Comparison of ENCODE assay signal across 8 mouse cellular contexts in genomic region chr6:124920318-124921085, GRCm38 (mm10). TPM values are rescaled to one million over a fixed set of nuclear protein-coding genes. Genes with fewer than 3 reads are reported as not detected.
DNase-seq lines count a peak whose midpoint lies in the region; ATAC-seq and TF ChIP-seq lines count a peak whose summit lies in the region.

No protein-coding gene starts in this region.

- no peak overlapping the region for H3K9ac ChIP-seq in limb, embryonic 15.5 days
- peak overlapping the region; percentile 41 for H3K9ac ChIP-seq in stomach, postnatal 0 days (ENCODE audit: low read length)

- DNase-seq in cerebellum, adult 9-10 months = peak; percentile 77
- no peak for DNase-seq in cerebellum, postnatal 36 days
- DNase-seq in testis, postnatal 14 days (ENCODE audit: low spot score) = no peak
- DNase-seq in stomach, postnatal 0 days (ENCODE audit: low spot score) = peak; percentile 12
- no peak for DNase-seq in thymus, postnatal 4 days
- no peak for DNase-seq in adrenal gland, adult 18-20 months (ENCODE audit: low spot score in 2 of 2)

- H3K4me3 ChIP-seq in testis, adult 2 months (ENCODE audit: control insufficient read depth, low read depth, low read length) = peak overlapping the region; percentile 88
- peak overlapping the region; percentile 37 for H3K4me3 ChIP-seq in limb, embryonic 15.5 days
- H3K4me3 ChIP-seq in stomach, postnatal 0 days (ENCODE audit: low read depth, low read length) = no peak overlapping the region

- TF ChIP-seq CTCF in testis, adult 2 months (IDR thresholded peaks at IDR 0.05; ENCODE audit: control insufficient read depth, insufficient read depth, insufficient replicate concordance, low read depth, low read length) = no peak
- no peak for TF ChIP-seq CTCF in stomach, postnatal 0 days (IDR thresholded peaks at IDR 0.05; ENCODE audit: low read depth)

- peaks cover 18% of the 10 kb centered on the region for H3K4me1 ChIP-seq in testis, adult 2 months (ENCODE audit: control insufficient read depth, insufficient read depth, low read length)
- peaks cover 48% of the 10 kb centered on the region for H3K4me1 ChIP-seq in limb, embryonic 15.5 days
- peaks cover 9% of the 10 kb centered on the region; the same call in 1 of the 2 replicates for H3K4me1 ChIP-seq in stomach, postnatal 0 days (replicated peaks; ENCODE audit: control insufficient read depth, insufficient read depth)

- peaks cover 5% of the 10 kb centered on the region for H3K27me3 ChIP-seq in testis, adult 2 months (ENCODE audit: control insufficient read depth, insufficient read depth, low read length)
- no peaks in the 10 kb centered on the region for H3K27me3 ChIP-seq in limb, embryonic 15.5 days
- H3K27me3 ChIP-seq in stomach, postnatal 0 days (ENCODE audit: control insufficient read depth, insufficient read depth, low read length) = no peaks in the 10 kb centered on the region

- no peak for TF ChIP-seq POLR2A in testis, adult 2 months (IDR thresholded peaks at IDR 0.05; ENCODE audit: control insufficient read depth, low read depth, low read length)

- no peaks in the 10 kb centered on the region for H3K36me3 ChIP-seq in testis, adult 2 months (ENCODE audit: control insufficient read depth, insufficient read depth, low read length)
- no peaks in the 10 kb centered on the region for H3K36me3 ChIP-seq in limb, embryonic 15.5 days
- no peaks in the 10 kb centered on the region for H3K36me3 ChIP-seq in stomach, postnatal 0 days (ENCODE audit: control insufficient read depth, insufficient read depth, low read length)

- H3K9me3 ChIP-seq in limb, embryonic 15.5 days = no peaks in the 10 kb centered on the region
- H3K9me3 ChIP-seq in stomach, postnatal 0 days (ENCODE audit: control insufficient read depth, low read length) = no peaks in the 10 kb centered on the region

- peak overlapping the region; percentile 90 for H3K4me2 ChIP-seq in limb, embryonic 15.5 days
- H3K4me2 ChIP-seq in stomach, postnatal 0 days (replicated peaks; ENCODE audit: low read depth) = peak overlapping the region; percentile 53

- no peak for ATAC-seq in limb, embryonic 15.5 days (ENCODE audit: insufficient number of reproducible peaks, low FRiP score, low TSS enrichment, low read depth)
- no peak for ATAC-seq in stomach, postnatal 0 days (ENCODE audit: low FRiP score, low TSS enrichment)

- TF ChIP-seq EP300 in stomach, postnatal 0 days (optimal IDR thresholded peaks at IDR 0.05) = no peak

- WGBS in limb, embryonic 15.5 days = 24% methylated on average over 9 of the region's 9 CpGs
- 23% methylated on average over 9 of the region's 9 CpGs for WGBS in stomach, postnatal 0 days

- H3K27ac ChIP-seq in testis, adult 2 months (ENCODE audit: control insufficient read depth, insufficient read depth, low read depth, low read length) = peak overlapping the region; percentile 97
- peak overlapping the region; percentile 100 for H3K27ac ChIP-seq in limb, embryonic 15.5 days
- H3K27ac ChIP-seq in stomach, postnatal 0 days (replicated peaks) = peak overlapping the region; percentile 95

RNA-seq across cellular contexts. Expression of gene Ptms, which starts 0.6 kb away (rescaled TPM):
- polyA plus RNA-seq in testis, adult 2 months (2012; rRNA removed) = 142 and 168 TPM in 2 replicates
- 241 and 331 TPM in 2 replicates for polyA plus RNA-seq in limb, embryonic 15.5 days (2015; fragmentation: Nextera tagmentation; extraction: Ambion mirVana)
- polyA plus RNA-seq in stomach, postnatal 0 days (2015; fragmentation: Nextera tagmentation; extraction: Ambion mirVana) = 260 and 276 TPM in 2 replicates
- total RNA-seq in adrenal gland, adult 18-20 months (2021) = 100 to 1,000 TPM; 770 to 874 TPM

RNA-seq across cellular contexts. Expression of gene Lag3, which starts 9.0 kb away (rescaled TPM):
- 0.11 and 0.12 TPM in 2 replicates for polyA plus RNA-seq in testis, adult 2 months (2012; rRNA removed)
- 2.3 TPM in 2 replicates for polyA plus RNA-seq in limb, embryonic 15.5 days (2015; fragmentation: Nextera tagmentation; extraction: Ambion mirVana)
- polyA plus RNA-seq in stomach, postnatal 0 days (2015; fragmentation: Nextera tagmentation; extraction: Ambion mirVana) = 0.93 and 1.4 TPM in 2 replicates
- total RNA-seq in adrenal gland, adult 18-20 months (2021) = 1 to 10 TPM; 1.4 to 2.6 TPM

RNA-seq across cellular contexts. Expression of gene Mlf2, which starts 10.7 kb away (rescaled TPM):
- polyA plus RNA-seq in testis, adult 2 months (2012; rRNA removed) = 75.4 and 76.5 TPM in 2 replicates
- polyA plus RNA-seq in limb, embryonic 15.5 days (2015; fragmentation: Nextera tagmentation; extraction: Ambion mirVana) = 352 and 365 TPM in 2 replicates
- polyA plus RNA-seq in stomach, postnatal 0 days (2015; fragmentation: Nextera tagmentation; extraction: Ambion mirVana) = 312 and 330 TPM in 2 replicates
- 100 to 1,000 TPM; 298 to 321 TPM for total RNA-seq in adrenal gland, adult 18-20 months (2021)

RNA-seq across cellular contexts. Expression of gene Cd4, which starts 32.5 kb away (rescaled TPM):
- 0.53 and 0.67 TPM in 2 replicates for polyA plus RNA-seq in testis, adult 2 months (2012; rRNA removed)
- 0.24 and 0.31 TPM in 2 replicates for polyA plus RNA-seq in limb, embryonic 15.5 days (2015; fragmentation: Nextera tagmentation; extraction: Ambion mirVana)
- 0.45 and 0.65 TPM in 2 replicates for polyA plus RNA-seq in stomach, postnatal 0 days (2015; fragmentation: Nextera tagmentation; extraction: Ambion mirVana)
- total RNA-seq in adrenal gland, adult 18-20 months (2021) = 1 to 10 TPM in 1 of 2 experiments, under 1 TPM in 1; 0.36 to 1.8 TPM

RNA-seq across cellular contexts. Expression of gene Cops7a, which starts 44.8 kb away (rescaled TPM):
- 387 and 413 TPM in 2 replicates for polyA plus RNA-seq in testis, adult 2 months (2012; rRNA removed)
- 146 and 160 TPM in 2 replicates for polyA plus RNA-seq in limb, embryonic 15.5 days (2015; fragmentation: Nextera tagmentation; extraction: Ambion mirVana)
- polyA plus RNA-seq in stomach, postnatal 0 days (2015; fragmentation: Nextera tagmentation; extraction: Ambion mirVana) = 114 and 121 TPM in 2 replicates
- total RNA-seq in adrenal gland, adult 18-20 months (2021) = 100 to 1,000 TPM; 112 to 141 TPM

Comparison
In these comparisons a context has a peak if more than half of its experiments do, and no peak if none do; other contexts are left out.
1. DNase-seq: peak in cerebellum, adult 9-10 months (single experiment) and stomach, postnatal 0 days (single experiment); none in cerebellum, postnatal 36 days (0 of 2), testis, postnatal 14 days (single experiment), thymus, postnatal 4 days (single experiment) and adrenal gland, adult 18-20 months (0 of 2).
2. Peak in every context shown above with its lines, with median percentiles within 50 percentile points of each other: H3K27ac ChIP-seq.